Mouse (Mus musculus): ENCODE results near the gene Ubc.
"Not testable (repeated sequence)": the region's sequence is repeated elsewhere in the genome, so short reads cannot be mapped to it uniquely, and the experiment has no call there.

The Ubc gene

GRCm38 (mm10) chr5:125389579-125390441, at the start of gene Ubc:
TSS of gene Ubc (minus strand) at chr5:125390202.
- CTCF ChIA-PET = no interaction called here

DNA sequence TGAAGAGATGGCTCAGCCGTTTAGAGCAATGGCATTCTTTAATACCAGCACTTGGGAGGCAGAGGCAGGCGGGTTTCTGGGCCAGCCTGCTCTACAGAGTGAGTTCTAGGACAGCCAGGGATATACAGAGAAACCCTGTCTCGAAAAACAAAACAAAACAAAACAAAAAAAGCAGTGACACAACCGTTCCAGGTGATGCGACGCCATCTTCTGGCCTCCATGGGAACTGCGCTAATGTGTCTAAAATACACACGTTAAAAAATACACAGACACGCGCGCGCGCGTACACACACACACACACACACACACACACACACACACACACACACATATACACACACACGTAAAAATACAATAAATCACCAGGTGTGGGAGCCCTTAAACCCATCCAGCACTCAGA, 44.3 kb upstream of the Ubc start:
- CTCF ChIA-PET = not testable (repeated sequence)

DNA sequence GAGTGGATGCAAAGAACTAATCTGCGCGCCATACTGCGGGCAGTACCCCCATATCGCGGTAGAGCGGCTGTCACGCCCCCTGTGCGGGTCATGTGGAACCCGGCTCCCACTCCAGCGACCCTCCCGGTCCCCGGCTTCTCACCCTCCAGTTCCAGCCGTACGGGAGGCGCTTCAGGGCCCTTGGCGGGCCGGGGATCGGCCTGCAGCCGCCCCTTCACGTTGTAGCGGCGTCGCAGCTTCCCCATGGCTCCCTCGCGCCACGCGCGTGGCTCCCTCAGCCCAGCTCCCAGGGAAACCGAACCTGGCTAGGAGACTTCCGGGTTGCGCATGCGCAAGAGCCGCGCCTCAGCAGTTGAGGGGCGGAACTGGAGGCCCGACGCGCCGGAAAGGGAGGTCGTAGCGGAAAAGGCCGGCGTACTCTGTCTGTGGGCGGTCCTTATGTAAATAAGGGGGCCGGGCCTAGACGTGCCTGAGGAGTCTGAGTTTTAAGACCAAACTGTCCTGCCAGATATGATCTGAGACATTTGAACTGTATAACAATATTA, 43.9 kb upstream of the Ubc start, which contains the start of gene Dhx37:
Gene Dhx37 (minus strand): TSS at position 329 of the 545 bp plus-strand sequence.
- CTCF ChIA-PET = no interaction called here

- CTCF ChIA-PET = interaction anchor here (0.6 to 1.2 kb wide), 2 partner anchors 8 to 12 kb away, joined by 4 to 9 read pairs; no protein-coding TSS in a partner anchor
Measured at GRCm38 (mm10) chr5:125432324-125432723, 42.3 kb upstream of the Ubc start.

GRCm38 (mm10) chr5:125426343-125426742, 36.3 kb upstream of the Ubc start:
- CTCF ChIA-PET = no interaction called here

DNA sequence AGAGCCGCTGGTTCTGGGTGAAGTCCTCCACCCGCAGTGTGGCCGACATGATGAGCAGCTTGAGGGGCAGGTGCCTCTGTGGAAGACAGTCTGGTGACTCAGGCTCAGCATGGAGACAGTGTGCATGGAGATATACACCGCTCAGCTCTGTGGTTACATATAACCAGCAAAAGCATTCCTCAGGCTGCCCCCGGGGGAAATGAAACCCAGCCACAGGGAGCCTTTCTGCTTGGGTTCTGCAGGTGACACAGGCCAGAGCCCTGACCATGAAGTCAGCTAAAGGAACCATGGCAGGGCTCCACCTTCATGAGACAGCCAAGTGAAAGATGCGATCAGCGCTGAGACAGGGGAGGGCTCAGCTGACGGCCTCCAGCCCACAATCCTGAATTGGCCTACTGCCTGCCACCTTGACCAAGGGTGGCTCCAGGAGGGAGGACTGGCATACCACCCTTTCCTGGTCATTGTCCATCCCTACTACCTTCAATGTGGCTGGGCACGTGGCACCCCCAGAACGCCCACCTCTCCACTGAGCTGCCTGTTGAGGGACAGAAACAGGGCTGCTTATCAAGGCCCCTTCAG, 35.8 kb upstream of the Ubc start:
- CTCF ChIA-PET = no interaction called here

GRCm38 (mm10) chr5:125419124-125419523, 29.1 kb upstream of the Ubc start:
- CTCF ChIA-PET = no interaction called here

- CTCF ChIA-PET = no interaction called here
Measured at GRCm38 (mm10) chr5:125418636-125419035, 28.6 kb upstream of the Ubc start.

- CTCF ChIA-PET = interaction anchor here (0.5 kb wide), 1 partner anchor 8 kb away, joined by 8 read pairs; no protein-coding TSS in a partner anchor
Measured at GRCm38 (mm10) chr5:125416183-125416582, 26.2 kb upstream of the Ubc start.

GRCm38 (mm10) chr5:125413763-125414162, 23.8 kb upstream of the Ubc start:
- CTCF ChIA-PET = no interaction called here

GRCm38 (mm10) chr5:125412536-125412935, 22.5 kb upstream of the Ubc start:
- CTCF ChIA-PET = interaction anchor here (0.6 to 1.0 kb wide), 3 partner anchors 11 to 59 kb away, joined by 3 to 4 read pairs (median 3); partner anchors contain the start of gene Gm10382

DNA sequence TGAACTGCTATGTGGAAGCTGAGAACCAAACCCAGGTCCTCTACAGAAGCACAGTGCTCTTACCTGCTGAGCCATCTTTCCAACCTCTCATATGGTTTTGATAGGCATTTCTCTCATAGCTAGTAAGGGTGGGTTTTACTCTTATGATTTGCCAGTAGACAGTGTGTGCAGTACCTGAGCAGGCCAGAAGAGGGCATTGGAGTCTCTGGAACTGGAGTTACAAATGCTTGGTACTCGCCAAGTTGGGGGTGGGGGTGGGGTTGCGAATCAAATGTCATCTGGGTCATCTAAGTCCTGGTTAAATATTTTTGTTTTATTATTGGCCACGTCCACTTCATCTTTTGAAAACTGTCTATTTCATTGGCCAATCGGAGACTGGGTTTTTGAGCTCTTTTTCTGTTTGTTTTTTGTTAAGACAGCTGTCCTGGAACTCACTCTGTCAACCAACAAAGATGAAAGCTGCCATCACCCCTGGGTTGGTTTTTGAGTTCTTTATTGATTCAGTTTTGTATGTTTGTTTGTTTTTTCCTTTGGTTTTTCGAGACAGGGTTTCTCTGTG, 22.0 kb upstream of the Ubc start:
- CTCF ChIA-PET = interaction anchor here (0.6 to 1.0 kb wide), 4 partner anchors 10 to 876 kb away, joined by 3 to 5 read pairs (median 4); partner anchors contain the start of gene Gm10382

- CTCF ChIA-PET = interaction anchor here (0.7 kb wide), 1 partner anchor 17 kb away, joined by 4 read pairs; no protein-coding TSS in a partner anchor
Measured at GRCm38 (mm10) chr5:125409348-125410090, 19.5 kb upstream of the Ubc start.

DNA sequence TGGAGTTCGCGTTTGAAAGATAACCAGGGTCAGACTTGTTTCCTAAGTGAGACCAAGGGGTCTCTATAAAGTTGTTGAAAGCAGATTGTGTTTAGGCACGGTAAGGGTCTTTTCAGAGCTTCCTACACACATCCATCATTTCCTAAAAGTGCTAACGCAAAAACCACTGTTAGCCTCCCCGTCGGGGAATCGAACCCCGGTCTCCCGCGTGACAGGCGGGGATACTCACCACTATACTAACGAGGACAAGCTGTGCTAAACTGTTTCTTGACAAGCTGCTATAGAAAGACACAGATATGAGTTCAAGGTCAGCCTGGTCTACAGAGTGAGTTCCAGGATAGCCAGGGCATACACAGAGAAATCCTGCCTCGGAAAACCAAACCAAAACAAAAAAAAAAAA, 18.8 kb upstream of the Ubc start:
- CTCF ChIA-PET = interaction anchor here (0.6 to 0.7 kb wide), 3 partner anchors 16 to 41 kb away, joined by 4 to 14 read pairs (median 7); no protein-coding TSS in a partner anchor

GRCm38 (mm10) chr5:125407910-125408575, 18.0 kb upstream of the Ubc start:
- CTCF ChIA-PET = interaction anchor here (0.6 kb wide), 1 partner anchor 42 kb away, joined by 7 read pairs; no protein-coding TSS in a partner anchor

DNA sequence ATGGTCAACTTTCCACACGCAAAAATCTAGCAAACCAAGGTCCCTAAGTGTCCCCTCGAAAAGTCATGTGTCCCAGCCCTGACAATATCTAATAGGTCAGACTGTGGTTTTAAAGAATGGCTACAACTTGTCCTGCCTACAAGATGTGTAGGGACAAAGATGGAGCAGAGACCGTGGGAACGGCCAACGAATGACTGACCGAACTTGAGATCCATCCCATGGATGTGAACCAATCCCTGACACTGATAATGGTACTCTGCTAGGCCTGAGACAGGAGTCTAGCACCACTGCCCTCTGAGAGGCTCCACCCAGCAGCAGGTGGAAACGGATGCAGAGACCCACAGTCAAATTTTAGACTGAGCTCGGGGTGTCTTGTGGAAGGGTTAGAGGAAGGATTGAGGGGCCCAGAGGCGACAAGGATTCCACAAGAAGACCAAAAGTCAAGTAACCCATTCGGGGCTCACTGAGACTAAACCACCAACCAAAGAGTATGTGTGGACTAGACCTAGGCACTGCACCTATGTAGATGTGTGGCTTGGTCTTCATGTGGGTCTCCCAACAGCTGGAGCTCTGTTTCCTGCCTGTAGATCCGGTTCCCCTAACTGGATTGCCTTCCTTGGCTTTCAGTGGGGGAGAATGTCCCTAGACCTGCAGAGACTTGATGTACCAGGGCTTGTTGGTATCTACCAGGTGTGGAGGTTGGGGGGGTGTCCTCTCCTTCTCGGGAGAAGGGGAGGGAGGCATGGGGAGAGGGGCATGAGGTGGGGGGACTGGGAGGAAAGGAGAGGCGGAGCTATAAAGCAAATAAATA, 17.2 kb upstream of the Ubc start:
- CTCF ChIA-PET = interaction anchor here (0.6 kb wide), 1 partner anchor 364 kb away, joined by 5 read pairs; no protein-coding TSS in a partner anchor

DNA sequence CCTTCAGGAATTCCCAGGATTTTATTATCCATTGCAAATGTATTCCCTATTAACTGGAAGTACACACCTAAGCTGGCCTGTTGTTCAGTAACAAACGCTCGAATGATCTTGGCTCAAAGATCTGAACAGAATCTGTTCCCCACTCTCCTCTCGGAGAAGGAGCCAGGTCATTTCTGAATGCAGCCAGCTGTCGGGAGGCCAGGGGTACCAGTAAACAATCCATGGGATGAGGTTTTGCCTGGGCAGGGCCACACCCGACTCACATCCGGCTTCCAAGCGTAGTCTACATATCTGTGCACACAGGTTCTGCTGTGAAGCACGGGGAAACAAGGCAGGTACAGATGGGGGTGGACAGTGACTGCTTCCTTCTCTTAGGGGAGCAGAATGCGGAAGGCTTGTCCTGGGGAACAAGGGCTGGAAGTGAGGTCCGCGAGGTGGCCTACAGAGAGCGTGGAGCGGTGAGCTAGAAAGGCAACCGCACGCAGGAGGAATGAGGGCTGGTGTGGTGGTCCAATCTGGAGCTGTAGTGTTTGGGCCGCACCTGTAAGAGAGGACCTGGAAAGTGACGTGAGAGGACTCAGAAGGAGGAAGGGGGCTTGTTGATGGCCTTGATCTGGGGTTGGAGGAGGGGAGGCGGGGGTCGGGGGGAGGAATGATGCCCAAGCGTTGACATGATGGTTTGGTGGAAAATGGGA, 16.5 kb upstream of the Ubc start:
- CTCF ChIA-PET = interaction anchor here (3.4 kb wide), 1 partner anchor 13 kb away, joined by 19 read pairs; no protein-coding TSS in a partner anchor

DNA sequence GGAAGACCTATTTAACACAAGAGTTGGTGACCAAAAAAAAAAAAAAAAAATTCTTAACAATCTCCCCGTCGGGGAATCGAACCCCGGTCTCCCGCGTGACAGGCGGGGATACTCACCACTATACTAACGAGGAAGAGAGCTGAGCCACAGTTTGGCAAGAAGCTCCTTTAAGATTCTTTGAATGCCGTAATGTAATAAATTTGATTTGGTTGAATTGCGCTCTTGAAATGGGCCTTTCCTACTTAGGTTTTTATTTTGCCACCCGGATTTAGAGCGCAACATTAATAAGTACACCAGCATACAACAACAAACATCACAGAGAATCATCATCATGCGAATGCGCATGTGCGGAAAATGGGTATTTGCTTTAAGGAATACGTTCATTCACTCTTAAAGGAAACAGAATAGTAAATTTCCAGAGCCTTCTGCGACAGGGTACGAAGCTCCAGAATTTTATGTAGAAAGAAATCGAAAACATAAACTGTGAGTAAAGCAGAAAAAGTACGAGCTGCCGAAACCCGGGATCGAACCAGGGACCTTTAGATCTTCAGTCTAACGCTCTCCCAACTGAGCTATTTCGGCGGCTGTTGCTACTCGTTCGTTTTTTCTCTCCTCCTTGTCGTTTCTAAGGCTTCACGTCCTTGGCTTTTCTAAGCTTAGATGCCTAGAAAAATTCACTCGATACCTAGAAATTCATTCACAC, 15.7 kb upstream of the Ubc start:
- CTCF ChIA-PET = interaction anchor here (3.4 kb wide), 1 partner anchor 12 kb away, joined by 19 read pairs; no protein-coding TSS in a partner anchor
